Mouse (Mus musculus) right cerebral cortex, postnatal 36 days (tissue): ENCODE results near the gene Rhox4d.
"Not testable (repeated sequence)": the region's sequence is repeated elsewhere in the genome, so short reads cannot be mapped to it uniquely, and the experiment has no call there.

Experiments
- DNase-seq, 2 experiments: peaks; one replicate each; pipeline ENCODE4 v3.0.0; 2022; ENCODE audit warnings: low spot score in 2 of 2, mixed read lengths in 1 of 2

Rhox4d gene

GRCm38 (mm10) chrX:37514059-37514458 lies at the start of gene Rhox4d:
TSS of gene Rhox4d (plus strand) at chrX:37514359.
- DNase-seq: not testable (repeated sequence)

- not testable (repeated sequence) for DNase-seq
These were observed 34.1 kb upstream of the Rhox4d start, which contains the start of gene Rhox4c for GRCm38 (mm10) chrX:37480037-37480436. TSS of gene Rhox4c (plus strand) at chrX:37480337.

GRCm38 (mm10) chrX:37530152-37530551 lies 16.0 kb downstream of the Rhox4d start, which contains the start of gene Rhox2e:
TSS of gene Rhox2e (plus strand) at chrX:37530452.
- DNase-seq: not testable (repeated sequence)

GRCm38 (mm10) chrX:37541719-37542118 lies 27.6 kb downstream of the Rhox4d start, which contains the start of gene Rhox3e:
TSS of gene Rhox3e (plus strand) at chrX:37542019.
- DNase-seq: not testable (repeated sequence)

- not testable (repeated sequence) for DNase-seq
These were observed 43.0 kb downstream of the Rhox4d start, which contains the start of gene Rhox4e for GRCm38 (mm10) chrX:37557112-37557511. TSS of gene Rhox4e (plus strand) at chrX:37557412.
